Mouse (Mus musculus) heart, adult 2 months (tissue): ENCODE measurements at regions not wholly inside any gene's neighbourhood (a gene's known extent, or its start where the extent isn't known, plus 50 kb on each side); places are given as distances from the start of the nearest gene placed in this dataset.
A peak's percentile ranks its signal among the peaks of the same experiment; 100 is the strongest.

Experiments used
- DNase-seq, 2 experiments: peaks; one replicate each; pipeline ENCODE4 v3.0.0; 2021
- H3K27ac ChIP-seq: fragments of 200-600 bp; 2 replicates; pipeline ENCODE4 v1.8.1; 2022
- H3K27me3 ChIP-seq: fragments of 200-500 bp; 2 replicates; pipeline ENCODE4 v1.6.1; 2012; ENCODE audit warnings: mild to moderate bottlenecking, low read length, inconsistent platforms, mixed read lengths; ENCODE audit not compliant: control insufficient read depth, insufficient read depth
- H3K36me3 ChIP-seq: fragments of 200-500 bp; 2 replicates; pipeline ENCODE4 v1.6.1; 2012; ENCODE audit warnings: low read length, inconsistent platforms; ENCODE audit not compliant: control insufficient read depth, insufficient read depth
- H3K4me1 ChIP-seq: fragments of 200-500 bp; 2 replicates; pipeline ENCODE4 v1.6.1; 2011; ENCODE audit warnings: low read length; ENCODE audit not compliant: control insufficient read depth, insufficient read depth
- H3K4me3 ChIP-seq: fragments of 200-600 bp; 2 replicates; pipeline ENCODE4 v1.8.1; 2022
- H3K79me2 ChIP-seq: fragments of 200-500 bp; replicated peaks from 2 replicates; pipeline ENCODE4 v1.6.1; 2012; ENCODE audit warnings: mild to moderate bottlenecking, inconsistent platforms, low read length, moderate library complexity, mixed read lengths; ENCODE audit not compliant: control insufficient read depth, insufficient read depth
- H3K9ac ChIP-seq: fragments of 200-500 bp; 2 replicates; pipeline ENCODE4 v1.6.1; 2012; ENCODE audit warnings: low read depth, mild to moderate bottlenecking, control low read depth, inconsistent platforms, low read length, mixed read lengths
- CTCF ChIP-seq: fragments of 200-600 bp; IDR thresholded peaks from 2 replicates; pipeline ENCODE4 v1.8.1; 2022; ENCODE audit warnings: antibody characterized with exemption, mild to moderate bottlenecking, moderate library complexity
- EP300 ChIP-seq: fragments of 200-500 bp; IDR thresholded peaks from 2 replicates; pipeline ENCODE4 v1.6.1; 2011; ENCODE audit warnings: low read depth, low read length, control low read depth; ENCODE audit not compliant: insufficient read depth
- POLR2A ChIP-seq: fragments of 200-500 bp; IDR thresholded peaks from 2 replicates; pipeline ENCODE4 v1.6.1; 2011; ENCODE audit warnings: mild to moderate bottlenecking, low read depth, low read length, control low read depth; ENCODE audit not compliant: insufficient read depth
- WGBS: fragments of 180-500 bp; shearing (Covaris S2); methylation state at CpG from one replicate; pipeline ENCODE4 v1.1.7; 2018; 5-methylcytosine and 5-hydroxymethylcytosine counted together
- intact Hi-C: fragments of 180-260 bp; cut with DNase I; formaldehyde crosslinking; loops from one replicate; pipeline ENCODE4 v1.15.1; 2025

DNA sequence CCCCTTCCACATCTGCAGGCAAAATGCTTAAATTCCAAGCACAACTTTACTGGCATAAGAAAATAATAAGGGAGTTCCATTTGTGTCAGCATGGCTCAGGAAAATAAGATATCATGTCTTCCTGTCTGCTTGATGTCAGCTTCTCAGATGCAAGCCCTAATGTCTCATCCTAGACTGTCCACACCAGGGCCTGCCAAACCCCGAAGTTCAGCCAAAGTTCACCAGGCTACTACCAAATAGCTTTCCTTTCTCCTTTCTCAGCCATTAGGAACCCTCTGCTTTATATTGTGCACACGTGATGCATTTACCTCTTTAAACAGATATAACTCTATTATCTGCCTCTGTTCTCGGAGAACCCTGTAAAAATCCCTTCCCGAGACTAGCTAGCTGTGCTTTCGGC is 152.1 kb downstream of the En1 start:
- Histone ChIP-seq H3K4me3 (no peak overlapping the region), H3K36me3 (peaks cover 5% of the 10 kb centered on the region; the same call in 1 of the 2 replicates), H3K27me3 (no peaks in the 10 kb centered on the region), H3K4me1 (peaks cover 9% of the 10 kb centered on the region), H3K79me2 (no peaks in the 10 kb centered on the region), H3K27ac (no peak overlapping the region), H3K9ac (no peak overlapping the region)
- TF ChIP-seq CTCF = no peak
- TF ChIP-seq EP300 = no peak
- no peak for TF ChIP-seq POLR2A
- peak in 1 of 2 experiments; percentile 24 for DNase-seq
- intact Hi-C loops = no loop called here
- 50% methylated on average over 5 of the region's 5 CpGs for WGBS

DNA sequence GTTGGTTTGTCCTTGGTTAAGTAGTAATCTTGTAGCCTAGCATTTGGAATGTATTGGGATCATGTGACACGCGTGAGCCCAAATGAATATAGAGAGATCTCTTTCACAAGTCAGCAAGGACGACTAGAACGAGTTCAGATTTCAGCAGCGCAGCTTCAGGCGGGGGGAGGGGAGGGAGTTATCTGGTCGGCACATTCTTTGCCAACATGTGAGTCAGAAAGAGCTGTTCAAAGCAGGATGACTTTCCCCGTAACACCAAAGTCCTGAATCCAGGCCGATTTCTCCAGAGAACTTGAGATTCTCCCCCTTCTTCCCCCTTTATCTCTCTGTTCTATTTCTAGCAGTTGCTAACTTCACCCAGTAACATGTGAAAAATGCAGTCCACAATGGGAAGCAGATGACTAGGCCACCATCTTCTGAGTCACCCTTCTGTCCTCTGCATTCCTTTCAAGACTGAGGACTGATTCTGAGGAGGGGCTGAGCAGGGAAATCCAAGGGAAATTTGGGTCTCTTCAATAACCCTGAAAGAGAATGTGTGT is 155.1 kb downstream of the En1 start:
- peak overlapping the region; percentile 93 for H3K27ac ChIP-seq
- WGBS = 18% methylated on average over 9 of the region's 9 CpGs
- intact Hi-C loops = no loop called here
- H3K9ac ChIP-seq = no peak overlapping the region; the same call in 1 of the 2 replicates
- TF ChIP-seq POLR2A = 0 out of 2 replicates have a peak, but pooled peaks have one; percentile 9
- TF ChIP-seq CTCF = no peak
- 0 out of 2 replicates have a peak, but pooled peaks have one; percentile 40 for TF ChIP-seq EP300
- no peak overlapping the region for H3K4me3 ChIP-seq
- no peaks in the 10 kb centered on the region for H3K79me2 ChIP-seq
- peak; percentile 53 to 76 for DNase-seq
- H3K27me3 ChIP-seq = no peaks in the 10 kb centered on the region
- H3K4me1 ChIP-seq = peaks cover 10% of the 10 kb centered on the region
- peaks cover 5% of the 10 kb centered on the region; the same call in 1 of the 2 replicates for H3K36me3 ChIP-seq

GRCm38 (mm10) chr1:120758172-120758571 is 156.0 kb downstream of the En1 start:
- H3K27me3 ChIP-seq = no peaks in the 10 kb centered on the region
- no peaks in the 10 kb centered on the region for H3K79me2 ChIP-seq
- H3K9ac ChIP-seq = no peak overlapping the region
- 34% methylated on average over 7 of the region's 7 CpGs for WGBS
- peaks cover 5% of the 10 kb centered on the region; the same call in 1 of the 2 replicates for H3K36me3 ChIP-seq
- TF ChIP-seq POLR2A = no peak
- TF ChIP-seq CTCF = peak; percentile 19; the same call in 1 of the 2 replicates
- TF ChIP-seq EP300 = peak; percentile 94
- peaks cover 11% of the 10 kb centered on the region for H3K4me1 ChIP-seq
- H3K27ac ChIP-seq = peak overlapping the region; percentile 93
- DNase-seq = peak; percentile 64 to 85
- intact Hi-C loops = no loop called here
- no peak overlapping the region for H3K4me3 ChIP-seq

GRCm38 (mm10) chr1:120758762-120759161 is 156.5 kb downstream of the En1 start:
- Histone ChIP-seq H3K27me3 (no peaks in the 10 kb centered on the region), H3K27ac (peak overlapping the region; percentile 93), H3K79me2 (no peaks in the 10 kb centered on the region), H3K4me1 (peaks cover 11% of the 10 kb centered on the region), H3K36me3 (peaks cover 5% of the 10 kb centered on the region; the same call in 1 of the 2 replicates), H3K4me3 (no peak overlapping the region), H3K9ac (no peak overlapping the region)
- peak; percentile 29 to 43 for DNase-seq
- no peak for TF ChIP-seq POLR2A
- WGBS = 23% methylated on average over 5 of the region's 5 CpGs
- intact Hi-C loops = no loop called here

- peaks cover 5% of the 10 kb centered on the region; the same call in 1 of the 2 replicates for H3K36me3 ChIP-seq
- no peak for TF ChIP-seq CTCF
- no peak for TF ChIP-seq POLR2A
- no peak for TF ChIP-seq EP300
- WGBS = 80% methylated on average over 3 of the region's 3 CpGs
- H3K27me3 ChIP-seq = no peaks in the 10 kb centered on the region
- H3K4me1 ChIP-seq = peaks cover 12% of the 10 kb centered on the region
- no peaks in the 10 kb centered on the region for H3K79me2 ChIP-seq
- intact Hi-C loops = no loop called here
- no peak for DNase-seq
- H3K27ac ChIP-seq = no peak overlapping the region
- H3K9ac ChIP-seq = no peak overlapping the region
- no peak overlapping the region for H3K4me3 ChIP-seq
Measured at GRCm38 (mm10) chr1:120759380-120759779, 157.2 kb downstream of the En1 start.

DNA sequence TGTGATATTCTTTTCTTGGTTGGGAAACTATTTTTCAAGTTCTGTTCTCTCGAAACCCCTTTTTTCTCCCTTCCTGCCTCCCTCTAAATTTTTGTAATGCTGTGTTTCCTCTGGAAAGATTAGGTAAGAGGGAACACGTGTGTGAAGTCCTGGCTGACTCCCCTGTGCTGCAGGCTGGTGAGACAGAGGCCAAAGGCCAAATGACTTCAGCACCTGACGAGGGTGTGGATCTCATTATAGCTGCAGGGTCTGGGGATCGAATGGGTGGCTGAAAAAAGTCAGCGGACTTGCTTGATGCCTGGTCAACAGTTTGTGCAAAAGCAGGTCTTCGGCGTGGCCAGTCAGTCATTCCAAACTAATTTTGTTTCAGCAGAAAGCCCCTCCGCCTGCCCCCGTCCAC is 159.1 kb downstream of the En1 start:
- no peak overlapping the region for H3K27ac ChIP-seq
- no peak overlapping the region for H3K9ac ChIP-seq
- no peak overlapping the region for H3K4me3 ChIP-seq
- intact Hi-C loops = loop anchor here (5.0 kb wide), 1 partner anchor 291 kb away; no protein-coding TSS in a partner anchor
- peaks cover 5% of the 10 kb centered on the region; the same call in 1 of the 2 replicates for H3K36me3 ChIP-seq
- H3K4me1 ChIP-seq = peaks cover 12% of the 10 kb centered on the region
- TF ChIP-seq CTCF (no peak), EP300 (no peak), POLR2A (no peak)
- DNase-seq = no peak
- whole genome bisulfite sequencing = 78% methylated on average over 9 of the region's 9 CpGs
- H3K79me2 ChIP-seq = no peaks in the 10 kb centered on the region
- no peaks in the 10 kb centered on the region for H3K27me3 ChIP-seq
